18 mouse cellular contexts compared by ENCODE assay signal in genomic region chr11:44367711-44368110, GRCm38 (mm10). TPM values are rescaled to one million over a fixed set of nuclear protein-coding genes. Genes with fewer than 3 reads are reported as not detected.
A peak's percentile ranks its signal among the peaks of the same experiment; 100 is the strongest.
DNase-seq lines count a peak whose midpoint lies in the region; ATAC-seq and TF ChIP-seq lines count a peak whose summit lies in the region.
"Had no signal": no experiment of that assay in that cellular context is flagged by ENCODE, and none has a peak within 500 bp of the region (broad histone marks: within the 10 kb centered on the region; RNA-seq: fewer than 3 reads in every experiment).

No protein-coding gene starts in this region.

- no peak overlapping the region for H3K4me2 ChIP-seq in lung, embryonic 14.5 days
- H3K4me2 ChIP-seq: heart, embryonic 13.5 days; midbrain, embryonic 12.5 days had no signal

- no peak for TF ChIP-seq CTCF in lung, embryonic 14.5 days (IDR thresholded peaks at IDR 0.05; ENCODE audit: low read depth)

- peak; percentile 69; the same call in 1 of the 2 replicates for ATAC-seq in lung, embryonic 14.5 days (ENCODE audit: insufficient read depth)
- ATAC-seq: hindbrain, embryonic 16.5 days had no signal

- WGBS in lung, embryonic 14.5 days, result 60% methylated on average over 1 of the region's 1 CpGs

- no peaks in the 10 kb centered on the region for H3K9me3 ChIP-seq in lung, embryonic 14.5 days (ENCODE audit: low read depth, low read length)
- H3K9me3 ChIP-seq: heart, embryonic 13.5 days; midbrain, embryonic 12.5 days had no signal

- H3K27ac ChIP-seq in lung, embryonic 14.5 days (ENCODE audit: low read depth), result no peak overlapping the region
- H3K27ac ChIP-seq: heart, embryonic 13.5 days; liver, embryonic 14.5 days; midbrain, embryonic 12.5 days had no signal

- no peak overlapping the region for H3K9ac ChIP-seq in lung, embryonic 14.5 days
- H3K9ac ChIP-seq: heart, embryonic 13.5 days; liver, embryonic 14.5 days; midbrain, embryonic 12.5 days had no signal

- DNase-seq in lung, embryonic 14.5 days, result peak; percentile 68
- no peak for DNase-seq in lung, postnatal 25 days (ENCODE audit: low spot score)
- peak; percentile 30 for DNase-seq in embryo, embryonic 10.5 days (ENCODE audit: low spot score)
- peak; percentile 64 for DNase-seq in gastrocnemius, postnatal 25 days
- peak; percentile 47 for DNase-seq in lung, postnatal 36 days
- no peak for DNase-seq in retina, postnatal 1 day
- no peak for DNase-seq in right cerebral cortex, adult 2 months (ENCODE audit: low spot score in 2 of 2)
- DNase-seq: cerebellum, postnatal 14 days; kidney, adult 9 months; right cerebral cortex, postnatal 14 days; thymus, postnatal 14 days had no signal

- no peaks in the 10 kb centered on the region for H3K27me3 ChIP-seq in lung, embryonic 14.5 days (ENCODE audit: insufficient read depth, low read length)
- H3K27me3 ChIP-seq: heart, embryonic 13.5 days; midbrain, embryonic 12.5 days had no signal

- no peaks in the 10 kb centered on the region for H3K36me3 ChIP-seq in lung, embryonic 14.5 days (ENCODE audit: insufficient read depth)
- H3K36me3 ChIP-seq: heart, embryonic 13.5 days; midbrain, embryonic 12.5 days had no signal

- H3K4me1 ChIP-seq in lung, embryonic 14.5 days (ENCODE audit: insufficient read depth), result no peaks in the 10 kb centered on the region
- H3K4me1 ChIP-seq: heart, embryonic 13.5 days; midbrain, embryonic 12.5 days had no signal

- no peak overlapping the region for H3K4me3 ChIP-seq in lung, embryonic 14.5 days (ENCODE audit: low read depth, low read length)
- H3K4me3 ChIP-seq: erythroblast, embryonic 14.5 days; heart, embryonic 13.5 days; midbrain, embryonic 12.5 days had no signal

RNA-seq across cellular contexts. Expression of gene Il12b, which starts 32.2 kb away (rescaled TPM):
- not detected in 2 replicates for polyA plus RNA-seq in lung, embryonic 14.5 days (2014; fragmentation: Nextera tagmentation; extraction: Ambion mirVana)
- not detected for total RNA-seq in gastrocnemius, postnatal 25 days (2021)
- total RNA-seq: left cerebral cortex, postnatal 25 days had no signal
- polyA plus RNA-seq: erythroblast, embryonic 14.5 days; hindbrain, embryonic 16.5 days; midbrain, embryonic 12.5 days; neural tube, embryonic 11.5 days had no signal

Comparison
In these comparisons a context has a peak if more than half of its experiments do, and no peak if none do; other contexts are left out.
1. DNase-seq: peak in lung, embryonic 14.5 days (single experiment), embryo, embryonic 10.5 days (single experiment), gastrocnemius, postnatal 25 days (single experiment) and lung, postnatal 36 days (single experiment); none in lung, postnatal 25 days (single experiment), retina, postnatal 1 day (single experiment) and right cerebral cortex, adult 2 months (0 of 2).